Mouse (Mus musculus) small intestine, adult 2 months (tissue): ENCODE measurements at regions not wholly inside any gene's neighbourhood (a gene's known extent, or its start where the extent isn't known, plus 50 kb on each side); places are given as distances from the start of the nearest gene placed in this dataset.

Experiments used
- H3K27ac ChIP-seq: fragments of 200-500 bp; 2 replicates; pipeline ENCODE4 v1.5.1; 2012; ENCODE audit warnings: low read depth, low read length, control low read depth, inconsistent platforms; ENCODE audit not compliant: insufficient read depth
- H3K27me3 ChIP-seq: fragments of 200-500 bp; 2 replicates; pipeline ENCODE4 v1.6.1; 2012; ENCODE audit warnings: mild to moderate bottlenecking, moderate library complexity, low read length, inconsistent platforms; ENCODE audit not compliant: control insufficient read depth, insufficient read depth
- H3K36me3 ChIP-seq: fragments of 200-500 bp; 2 replicates; pipeline ENCODE4 v1.6.1; 2012; ENCODE audit warnings: mild to moderate bottlenecking, low read length, control low read depth, inconsistent platforms; ENCODE audit not compliant: control insufficient read depth, insufficient read depth
- H3K4me1 ChIP-seq: fragments of 200-500 bp; 2 replicates; pipeline ENCODE4 v1.6.1; 2012; ENCODE audit warnings: low read length, inconsistent platforms, mixed read lengths; ENCODE audit not compliant: control insufficient read depth, insufficient read depth, insufficient read length
- H3K4me3 ChIP-seq: fragments of 200-500 bp; 2 replicates; pipeline ENCODE4 v1.5.1; 2012; ENCODE audit warnings: low read depth, mild to moderate bottlenecking, control low read depth, inconsistent platforms, low read length, moderate library complexity
- CTCF ChIP-seq: fragments of 200-500 bp; IDR thresholded peaks from 2 replicates; pipeline ENCODE4 v1.5.1; 2012; ENCODE audit warnings: low read depth, mild to moderate bottlenecking, control low read depth, inconsistent platforms, low read length, moderate library complexity, mixed read lengths; ENCODE audit not compliant: insufficient replicate concordance, insufficient read length; ENCODE audit errors: extremely low read depth
- POLR2A ChIP-seq: fragments of 200-500 bp; IDR thresholded peaks from 2 replicates; pipeline ENCODE4 v1.6.1; 2012; ENCODE audit warnings: low read depth, mild to moderate bottlenecking, control low read depth, inconsistent platforms, low read length, moderate library complexity
- WGBS: fragments of 180-500 bp; shearing (Covaris S2); methylation state at CpG from one replicate; pipeline ENCODE4 v1.1.7; 2018; 5-methylcytosine and 5-hydroxymethylcytosine counted together

DNA sequence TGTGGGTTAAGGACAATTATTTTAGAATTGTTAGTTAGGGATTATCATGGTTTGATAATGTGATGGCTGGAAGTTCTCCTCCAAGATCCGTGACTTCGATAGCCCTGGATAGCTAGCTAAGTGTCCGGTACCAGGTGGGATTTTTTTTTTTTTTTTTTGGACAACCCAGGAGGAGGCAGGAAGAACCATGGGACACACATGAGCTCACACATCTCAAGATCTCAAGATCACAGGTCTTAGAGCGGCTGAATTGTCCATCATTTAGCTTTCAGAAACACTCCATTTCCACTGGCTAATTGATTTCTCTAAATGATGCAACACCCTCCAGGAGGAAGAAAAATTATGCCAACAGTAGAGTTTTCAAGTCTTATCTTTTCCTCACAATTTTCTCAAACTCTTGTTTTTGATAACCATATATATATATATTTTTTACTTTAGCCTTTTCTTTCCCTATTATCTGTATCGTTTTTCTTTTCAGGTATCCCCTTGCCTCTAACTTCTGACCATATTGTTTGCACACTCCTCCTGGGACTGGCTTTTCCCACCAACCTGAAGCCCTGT, 54.5 kb upstream of the Ctnnb1 start:
- H3K36me3 ChIP-seq: no peaks in the 10 kb centered on the region
- no peaks in the 10 kb centered on the region; the same call in 1 of the 2 replicates for H3K4me1 ChIP-seq
- TF ChIP-seq POLR2A (no peak), CTCF (no peak)
- no peak overlapping the region for H3K4me3 ChIP-seq
- no peaks in the 10 kb centered on the region for H3K27me3 ChIP-seq
- no peak overlapping the region for H3K27ac ChIP-seq
- WGBS: 92% methylated on average over 5 of the region's 5 CpGs

GRCm38 (mm10) chr9:120877101-120877500, 51.9 kb upstream of the Ctnnb1 start:
- WGBS: 35% methylated on average over 2 of the region's 2 CpGs
- Histone ChIP-seq H3K27ac (no peak overlapping the region), H3K36me3 (no peaks in the 10 kb centered on the region), H3K4me1 (peaks cover 5% of the 10 kb centered on the region; the same call in 1 of the 2 replicates), H3K27me3 (no peaks in the 10 kb centered on the region), H3K4me3 (no peak overlapping the region)
- TF ChIP-seq CTCF (no peak), POLR2A (no peak)
